16 mouse cellular contexts compared by ENCODE assay signal in the genomic region with DNA sequence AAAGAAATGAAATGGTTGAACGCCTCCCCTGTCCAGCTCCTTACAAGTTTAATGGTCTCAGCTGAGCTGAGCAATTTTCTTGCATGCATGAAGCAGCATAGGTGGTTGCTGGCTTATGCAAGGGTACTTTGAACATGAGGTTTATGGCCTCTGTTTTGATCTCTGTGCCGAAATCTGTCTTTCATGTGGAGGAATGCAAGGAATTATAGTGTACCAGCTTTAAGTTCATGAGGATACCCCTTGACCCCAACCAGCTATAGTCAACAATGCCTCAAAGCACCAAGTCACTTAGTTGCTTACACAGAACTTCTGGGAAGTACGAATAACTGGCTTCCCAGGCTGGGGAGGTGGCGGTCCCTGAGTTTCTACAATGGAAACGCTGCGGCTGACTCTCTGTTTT.
DNase-seq lines count a peak whose midpoint lies in the region; ATAC-seq and TF ChIP-seq lines count a peak whose summit lies in the region.
"Had no signal": no experiment of that assay in that cellular context is flagged by ENCODE, and none has a peak within 500 bp of the region (broad histone marks: within the 10 kb centered on the region; RNA-seq: fewer than 3 reads in every experiment).

No protein-coding gene starts in this region.

- H3K9me3 ChIP-seq in intestine, embryonic 15.5 days = no peaks in the 10 kb centered on the region
- H3K9me3 ChIP-seq in stomach, embryonic 14.5 days (ENCODE audit: control insufficient read depth, low read depth, low read length) = no peaks in the 10 kb centered on the region
- H3K9me3 ChIP-seq: hindbrain, embryonic 12.5 days; limb, embryonic 15.5 days had no signal

- H3K4me2 ChIP-seq in intestine, embryonic 15.5 days (replicated peaks) = peak overlapping the region; percentile 27; the same call in 1 of the 2 replicates
- H3K4me2 ChIP-seq in stomach, embryonic 14.5 days (replicated peaks; ENCODE audit: low read depth, low read length) = no peak overlapping the region
- H3K4me2 ChIP-seq: hindbrain, embryonic 12.5 days; limb, embryonic 15.5 days had no signal

- no peak for TF ChIP-seq POLR2A in liver, adult 2 months (IDR thresholded peaks at IDR 0.05; ENCODE audit: extremely low read depth, insufficient read depth, low read length)

- H3K4me1 ChIP-seq in liver, adult 2 months (ENCODE audit: control insufficient read depth, insufficient read depth, low read length) = peaks cover 26% of the 10 kb centered on the region
- peaks cover 2% of the 10 kb centered on the region; the same call in 1 of the 2 replicates for H3K4me1 ChIP-seq in intestine, embryonic 15.5 days (replicated peaks)
- H3K4me1 ChIP-seq in stomach, embryonic 14.5 days (ENCODE audit: control insufficient read depth, insufficient read depth, low read length) = no peaks in the 10 kb centered on the region
- H3K4me1 ChIP-seq: hindbrain, embryonic 12.5 days had no signal

- no peaks in the 10 kb centered on the region for H3K27me3 ChIP-seq in liver, adult 2 months (ENCODE audit: control insufficient read depth, insufficient read depth, low read length)
- H3K27me3 ChIP-seq in intestine, embryonic 15.5 days (replicated peaks) = no peaks in the 10 kb centered on the region
- H3K27me3 ChIP-seq in stomach, embryonic 14.5 days (ENCODE audit: control insufficient read depth, insufficient read depth, low read length) = no peaks in the 10 kb centered on the region
- H3K27me3 ChIP-seq: hindbrain, embryonic 12.5 days; limb, embryonic 15.5 days had no signal

- no peaks in the 10 kb centered on the region for H3K79me2 ChIP-seq in liver, adult 2 months (ENCODE audit: control insufficient read depth, insufficient read depth, low read length)

- no peak for DNase-seq in liver, adult 2 months (ENCODE audit: extremely low read depth, low read depth, low spot score)
- no peak for DNase-seq in liver
- DNase-seq in large intestine, adult 2 months (ENCODE audit: low read depth, low spot score) = peak; percentile 36
- DNase-seq in gastrocnemius, adult 18-20 months (ENCODE audit: low spot score) = no peak
- DNase-seq in layer of hippocampus, adult 8-10 months (ENCODE audit: low spot score in 2 of 2) = no peak
- DNase-seq: cerebellum, adult 9-11 months; gastrocnemius, postnatal 10 days; right cerebral cortex, adult 18-20 months; spleen, adult 18-20 months; thymus, postnatal 25 days had no signal

- H3K36me3 ChIP-seq in liver, adult 2 months (ENCODE audit: control insufficient read depth, insufficient read depth, low read length) = peaks cover 5% of the 10 kb centered on the region; the same call in 1 of the 2 replicates
- H3K36me3 ChIP-seq in intestine, embryonic 15.5 days = no peaks in the 10 kb centered on the region
- no peaks in the 10 kb centered on the region for H3K36me3 ChIP-seq in stomach, embryonic 14.5 days (ENCODE audit: control insufficient read depth, insufficient read depth, low read length)
- H3K36me3 ChIP-seq: hindbrain, embryonic 12.5 days had no signal

- no peak overlapping the region for H3K9ac ChIP-seq in liver, adult 2 months (ENCODE audit: low read depth, low read length)
- no peak overlapping the region for H3K9ac ChIP-seq in intestine, embryonic 15.5 days
- H3K9ac ChIP-seq in stomach, embryonic 14.5 days (replicated peaks; ENCODE audit: low read depth, low read length) = no peak overlapping the region
- H3K9ac ChIP-seq: hindbrain, embryonic 12.5 days; limb, embryonic 15.5 days had no signal

- peak; percentile 80 for ATAC-seq in intestine, embryonic 15.5 days
- ATAC-seq in stomach, embryonic 14.5 days (ENCODE audit: insufficient number of reproducible peaks, insufficient read depth, low FRiP score, low read depth) = peak; percentile 26; the same call in 1 of the 2 replicates
- ATAC-seq: inflammation-experienced regulatory T-cells, adult 6 months; midbrain, embryonic 16.5 days had no signal

- H3K27ac ChIP-seq in liver, adult 2 months (replicated peaks; ENCODE audit: insufficient read depth, low read depth, low read length) = peak overlapping the region; percentile 80
- H3K27ac ChIP-seq in intestine, embryonic 15.5 days = peak overlapping the region; percentile 63
- H3K27ac ChIP-seq in stomach, embryonic 14.5 days (ENCODE audit: low read length) = peak overlapping the region; percentile 80
- H3K27ac ChIP-seq: hindbrain, embryonic 12.5 days; limb, embryonic 15.5 days had no signal

- 32% methylated on average over 6 of the region's 6 CpGs for WGBS in liver, adult 2 months
- WGBS in intestine, embryonic 15.5 days = 49% methylated on average over 6 of the region's 6 CpGs
- 25% methylated on average over 6 of the region's 6 CpGs for WGBS in large intestine, adult 2 months
- WGBS in stomach, embryonic 14.5 days = 53% methylated on average over 6 of the region's 6 CpGs

- H3K4me3 ChIP-seq in liver, adult 2 months (ENCODE audit: insufficient read depth, low read depth, low read length) = no peak overlapping the region
- H3K4me3 ChIP-seq in intestine, embryonic 15.5 days (replicated peaks) = no peak overlapping the region
- no peak overlapping the region for H3K4me3 ChIP-seq in stomach, embryonic 14.5 days (ENCODE audit: low read depth, low read length)
- H3K4me3 ChIP-seq: hindbrain, embryonic 12.5 days; limb, embryonic 15.5 days had no signal

- TF ChIP-seq CTCF in liver, adult 2 months (IDR thresholded peaks at IDR 0.05; ENCODE audit: low read depth, low read length) = no peak
